Mouse (Mus musculus) liver, embryonic 12.5 days (tissue): ENCODE measurements around the gene Zc3h18. TPM values are rescaled to one million over a fixed set of nuclear protein-coding genes. Genes with fewer than 3 reads are reported as not detected.
A peak's percentile ranks its signal among the peaks of the same experiment; 100 is the strongest.

Source experiments
- ATAC-seq: fragments of 200-750 bp; cut with Nextera tagmentation; 2 replicates; pipeline ENCODE4 v1.8.0; 2017; ENCODE audit warnings: moderate number of reproducible peaks, mild to moderate bottlenecking, moderate library complexity
- H3K27ac ChIP-seq: fragments of 300-500 bp; sonication (generic); 2 replicates; pipeline ENCODE4 v1.5.1; 2016; ENCODE audit warnings: mild to moderate bottlenecking
- H3K27me3 ChIP-seq: fragments of 300-500 bp; sonication (generic); replicated peaks from 2 replicates; pipeline ENCODE4 v1.6.1; 2016; ENCODE audit warnings: mild to moderate bottlenecking, moderate library complexity
- H3K36me3 ChIP-seq: fragments of 300-500 bp; sonication (generic); 2 replicates; pipeline ENCODE4 v1.6.1; 2016; ENCODE audit warnings: mild to moderate bottlenecking, moderate library complexity
- H3K4me1 ChIP-seq: fragments of 300-500 bp; sonication (generic); 2 replicates; pipeline ENCODE4 v1.6.1; 2016
- H3K4me2 ChIP-seq: fragments of 300-500 bp; sonication (generic); 2 replicates; pipeline ENCODE4 v1.6.1; 2016; ENCODE audit warnings: mild to moderate bottlenecking, moderate library complexity
- H3K4me3 ChIP-seq: fragments of 300-500 bp; sonication (generic); 2 replicates; pipeline ENCODE4 v1.5.1; 2016; ENCODE audit warnings: mild to moderate bottlenecking, moderate library complexity
- H3K9ac ChIP-seq: fragments of 300-500 bp; sonication (generic); 2 replicates; pipeline ENCODE4 v1.6.1; 2016; ENCODE audit warnings: mild to moderate bottlenecking, moderate library complexity
- H3K9me3 ChIP-seq: fragments of 300-500 bp; sonication (generic); replicated peaks from 2 replicates; pipeline ENCODE4 v1.6.1; 2016; ENCODE audit warnings: mild to moderate bottlenecking, moderate library complexity
- WGBS: fragments of 180-500 bp; shearing (Covaris S2); methylation state at CpG from one replicate; pipeline ENCODE4 v1.1.7; 2016; ENCODE audit not compliant: insufficient replicate concordance; 5-methylcytosine and 5-hydroxymethylcytosine counted together
- polyA plus RNA-seq: library from polyadenylated mRNA; unstranded; fragments of >200 nt; fragmentation: Nextera tagmentation; extraction: Ambion mirVana; gene quantifications from 2 replicates; pipeline ENCODE4 v1.2.1, GENCODE M21; 2016

Gene Zc3h18
- polyA plus RNA-seq, 1 experiment from 2014 or later = 48.7 TPM

GRCm38 (mm10) chr8:122368494-122368893 lies 7.9 kb upstream of the Zc3h18 start:
- H3K4me3 ChIP-seq = no peak overlapping the region
- ATAC-seq = no peak
- peaks cover 10% of the 10 kb centered on the region for H3K27me3 ChIP-seq
- H3K36me3 ChIP-seq = no peaks in the 10 kb centered on the region
- no peak overlapping the region for H3K4me2 ChIP-seq
- peaks cover 17% of the 10 kb centered on the region for H3K4me1 ChIP-seq
- no peaks in the 10 kb centered on the region; the same call in 1 of the 2 replicates for H3K9me3 ChIP-seq
- no peak overlapping the region for H3K27ac ChIP-seq
- H3K9ac ChIP-seq = no peak overlapping the region
- 65% methylated on average over 10 of the region's 10 CpGs for WGBS

DNA sequence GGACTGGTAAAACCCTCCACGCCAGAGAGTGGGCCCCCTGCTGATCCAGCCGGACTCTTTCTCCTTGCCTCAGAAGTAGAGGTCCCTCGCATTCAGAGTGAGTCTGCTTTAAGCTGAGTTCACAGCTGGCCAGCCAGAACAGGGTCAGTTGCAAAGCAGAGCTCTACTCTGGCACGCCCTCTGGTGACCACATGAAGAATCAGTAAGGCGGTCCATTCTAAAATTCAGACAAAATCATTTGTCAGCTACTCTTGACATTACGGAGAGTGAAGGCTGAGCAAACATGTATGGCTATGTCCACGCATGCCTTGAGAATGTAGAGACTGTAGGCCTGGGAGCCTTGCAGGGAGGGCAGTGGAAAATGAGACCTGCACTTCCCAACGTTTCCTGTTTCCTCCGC lies 6.7 kb upstream of the Zc3h18 start:
- ATAC-seq = peak; percentile 64
- no peak overlapping the region for H3K9ac ChIP-seq
- WGBS = 13% methylated on average over 9 of the region's 9 CpGs
- H3K36me3 ChIP-seq = no peaks in the 10 kb centered on the region
- H3K27ac ChIP-seq = no peak overlapping the region
- H3K9me3 ChIP-seq = no peaks in the 10 kb centered on the region; the same call in 1 of the 2 replicates
- no peaks in the 10 kb centered on the region; the same call in 1 of the 2 replicates for H3K27me3 ChIP-seq
- no peak overlapping the region for H3K4me2 ChIP-seq
- no peak overlapping the region for H3K4me3 ChIP-seq
- H3K4me1 ChIP-seq = peaks cover 24% of the 10 kb centered on the region

GRCm38 (mm10) chr8:122371706-122372105 lies 4.7 kb upstream of the Zc3h18 start:
- Histone ChIP-seq H3K27me3 (no peaks in the 10 kb centered on the region; the same call in 1 of the 2 replicates), H3K4me1 (peaks cover 38% of the 10 kb centered on the region), H3K9ac (no peak overlapping the region), H3K36me3 (no peaks in the 10 kb centered on the region), H3K9me3 (no peaks in the 10 kb centered on the region), H3K4me3 (no peak overlapping the region), H3K4me2 (no peak overlapping the region), H3K27ac (no peak overlapping the region)
- 50% methylated on average over 6 of the region's 6 CpGs for WGBS
- ATAC-seq = no peak

GRCm38 (mm10) chr8:122375320-122375719 lies 1.1 kb upstream of the Zc3h18 start:
- ATAC-seq = no peak
- no peaks in the 10 kb centered on the region for H3K9me3 ChIP-seq
- H3K4me1 ChIP-seq = peaks cover 54% of the 10 kb centered on the region
- no peak overlapping the region for H3K27ac ChIP-seq
- H3K9ac ChIP-seq = peak overlapping the region; percentile 71
- H3K27me3 ChIP-seq = no peaks in the 10 kb centered on the region
- H3K4me3 ChIP-seq = peak overlapping the region; percentile 90
- H3K4me2 ChIP-seq = peak overlapping the region; percentile 81
- peaks cover 28% of the 10 kb centered on the region for H3K36me3 ChIP-seq
- 72% methylated on average over 7 of the region's 7 CpGs for WGBS

GRCm38 (mm10) chr8:122375751-122376364 lies 551 bp upstream of the Zc3h18 start:
- no peaks in the 10 kb centered on the region for H3K9me3 ChIP-seq

DNA sequence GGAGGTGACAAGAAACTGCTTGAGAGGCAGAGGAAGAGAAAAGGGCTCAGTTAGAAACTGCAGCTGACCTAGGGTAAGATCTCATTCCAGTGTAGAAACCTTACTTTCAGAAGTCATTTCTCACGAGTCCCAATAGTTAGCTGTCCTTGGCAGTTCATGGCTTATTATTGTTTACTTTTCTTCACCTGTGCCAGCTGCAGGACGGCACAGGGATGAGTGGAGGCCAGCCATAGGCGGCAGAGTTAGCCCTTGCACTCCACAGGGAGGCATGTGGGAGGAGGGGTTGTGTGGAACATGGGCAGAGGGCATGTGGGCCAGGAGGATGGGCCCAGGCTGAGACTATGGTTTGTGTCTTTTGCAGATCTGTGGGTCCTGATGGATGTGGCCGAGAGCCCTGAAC lies 6.6 kb downstream of the Zc3h18 start:
- Histone ChIP-seq H3K4me2 (no peak overlapping the region), H3K4me3 (no peak overlapping the region), H3K9me3 (no peaks in the 10 kb centered on the region), H3K27me3 (no peaks in the 10 kb centered on the region), H3K27ac (no peak overlapping the region), H3K9ac (no peak overlapping the region), H3K4me1 (peaks cover 33% of the 10 kb centered on the region), H3K36me3 (peaks cover 96% of the 10 kb centered on the region)
- 77% methylated on average over 4 of the region's 4 CpGs for WGBS
- ATAC-seq = no peak

More at GRCm38 (mm10) chr8:122375751-122376364, 551 bp upstream of the Zc3h18 start:
- Histone ChIP-seq H3K4me1 (peaks cover 58% of the 10 kb centered on the region), H3K27me3 (no peaks in the 10 kb centered on the region), H3K9ac (peak overlapping the region; percentile 71), H3K4me2 (peak overlapping the region; percentile 81), H3K4me3 (peak overlapping the region; percentile 90), H3K36me3 (peaks cover 33% of the 10 kb centered on the region), H3K27ac (peak overlapping the region; percentile 72)
- 18% methylated on average over 13 of the region's 13 CpGs for WGBS
- no peak for ATAC-seq

DNA sequence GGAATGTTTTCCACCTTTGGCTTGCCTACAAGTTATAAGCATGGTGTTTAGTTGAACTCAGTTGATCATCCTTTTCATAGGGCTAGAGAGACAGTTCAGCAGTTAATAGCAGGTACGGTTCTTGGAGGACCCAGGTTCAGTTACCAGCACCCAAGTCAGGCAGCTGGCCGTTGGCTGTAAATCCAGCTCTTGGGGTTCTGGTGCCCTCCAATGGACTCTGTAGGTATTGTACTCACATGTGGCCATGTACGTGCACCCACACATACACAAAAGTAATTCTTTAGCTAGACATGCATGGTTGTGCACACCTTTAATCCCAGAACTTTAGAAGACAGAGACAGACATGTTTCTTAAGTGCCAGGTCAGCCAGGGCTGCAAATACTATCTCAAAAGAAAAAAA lies 12.9 kb downstream of the Zc3h18 start:
- H3K9ac ChIP-seq = no peak overlapping the region
- peaks cover 98% of the 10 kb centered on the region for H3K36me3 ChIP-seq
- WGBS = 82% methylated on average over 3 of the region's 3 CpGs
- no peak overlapping the region for H3K4me3 ChIP-seq
- peaks cover 4% of the 10 kb centered on the region; the same call in 1 of the 2 replicates for H3K4me1 ChIP-seq
- no peak overlapping the region for H3K27ac ChIP-seq
- H3K9me3 ChIP-seq = peaks cover 3% of the 10 kb centered on the region; the same call in 1 of the 2 replicates
- no peaks in the 10 kb centered on the region for H3K27me3 ChIP-seq
- no peak overlapping the region for H3K4me2 ChIP-seq
- no peak for ATAC-seq

DNA sequence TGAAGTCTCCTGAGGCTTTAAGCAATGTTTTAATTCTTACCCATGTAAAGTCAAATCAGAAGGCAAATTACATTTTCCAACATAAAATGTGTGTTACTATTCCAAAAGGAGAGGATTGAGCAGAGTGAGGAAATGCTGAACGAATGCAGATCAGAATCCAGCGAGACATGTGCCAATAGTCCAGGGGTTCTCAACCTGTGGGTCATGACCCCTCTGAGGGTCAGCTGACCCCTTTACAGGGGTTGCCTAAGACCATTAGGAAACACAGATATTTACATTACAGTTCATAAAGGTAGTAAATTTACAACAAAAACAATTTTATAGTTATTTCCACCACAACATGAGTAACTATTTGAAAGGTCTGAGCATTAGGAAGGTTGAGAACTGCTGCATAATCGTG lies 14.3 kb downstream of the Zc3h18 start:
- H3K27ac ChIP-seq = no peak overlapping the region
- ATAC-seq = no peak
- H3K4me2 ChIP-seq = no peak overlapping the region
- no peak overlapping the region for H3K4me3 ChIP-seq
- H3K9me3 ChIP-seq = peaks cover 3% of the 10 kb centered on the region; the same call in 1 of the 2 replicates
- no peak overlapping the region for H3K9ac ChIP-seq
- 67% methylated on average over 3 of the region's 3 CpGs for WGBS
- peaks cover 97% of the 10 kb centered on the region for H3K36me3 ChIP-seq
- no peaks in the 10 kb centered on the region for H3K27me3 ChIP-seq
- H3K4me1 ChIP-seq = no peaks in the 10 kb centered on the region

DNA sequence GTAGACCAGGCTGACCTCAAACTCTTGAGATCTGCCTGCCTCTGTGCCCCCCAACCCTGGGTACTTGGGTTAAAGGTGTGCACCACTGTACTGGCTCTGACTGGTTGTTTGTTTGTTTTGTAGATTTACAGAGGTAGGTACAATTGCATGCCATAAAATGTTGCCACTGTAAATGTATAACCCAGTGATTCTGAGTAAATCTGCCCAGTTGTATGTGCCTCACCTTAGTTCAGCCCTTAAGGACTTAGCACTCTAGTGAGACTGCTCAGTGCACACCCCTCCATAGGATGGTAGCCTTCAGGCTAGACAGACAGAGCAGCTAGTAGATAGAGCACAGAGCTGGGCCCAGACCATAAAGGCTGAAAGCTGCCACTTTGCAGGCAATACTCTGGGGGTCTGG lies 17.3 kb downstream of the Zc3h18 start:
- no peak for ATAC-seq
- H3K4me3 ChIP-seq = no peak overlapping the region
- H3K27ac ChIP-seq = no peak overlapping the region

GRCm38 (mm10) chr8:122395291-122395690 lies 18.9 kb downstream of the Zc3h18 start:
- H3K4me3 ChIP-seq = no peak overlapping the region
- H3K9me3 ChIP-seq = no peaks in the 10 kb centered on the region
- no peak for ATAC-seq
- H3K4me2 ChIP-seq = no peak overlapping the region
- no peak overlapping the region for H3K9ac ChIP-seq
- no peaks in the 10 kb centered on the region for H3K27me3 ChIP-seq
- H3K27ac ChIP-seq = no peak overlapping the region
- H3K4me1 ChIP-seq = no peaks in the 10 kb centered on the region
- H3K36me3 ChIP-seq = peaks cover 92% of the 10 kb centered on the region
- 90% methylated on average over 6 of the region's 6 CpGs for WGBS

More for the DNA sequence above, 17.3 kb downstream of the Zc3h18 start:
- Histone ChIP-seq H3K4me1 (no peaks in the 10 kb centered on the region), H3K9ac (no peak overlapping the region), H3K9me3 (peaks cover 3% of the 10 kb centered on the region; the same call in 1 of the 2 replicates), H3K4me2 (no peak overlapping the region), H3K27me3 (no peaks in the 10 kb centered on the region), H3K36me3 (peaks cover 92% of the 10 kb centered on the region)

DNA sequence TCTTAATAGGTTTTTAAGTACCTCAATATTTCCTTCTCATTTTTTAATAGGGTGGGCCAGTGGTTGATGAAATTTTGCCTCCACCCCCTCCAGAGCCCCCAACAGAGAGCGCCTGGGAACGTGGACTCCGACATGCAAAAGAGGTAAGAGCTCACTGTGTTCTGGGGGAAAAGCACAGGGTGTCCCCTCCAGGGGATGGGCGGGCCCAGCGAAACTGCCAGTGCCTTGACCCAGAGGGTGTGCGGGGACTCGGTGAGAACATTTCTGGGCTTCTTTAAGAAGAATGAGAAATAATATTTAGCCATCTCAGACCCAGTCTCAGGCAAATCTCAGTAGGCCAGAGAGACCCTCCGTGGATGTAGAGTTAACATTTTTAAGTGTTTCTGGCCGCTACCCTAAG lies 21.8 kb downstream of the Zc3h18 start:
- Histone ChIP-seq H3K4me3 (no peak overlapping the region), H3K36me3 (peaks cover 95% of the 10 kb centered on the region), H3K27ac (no peak overlapping the region), H3K4me1 (no peaks in the 10 kb centered on the region; the same call in 1 of the 2 replicates), H3K27me3 (no peaks in the 10 kb centered on the region), H3K9ac (no peak overlapping the region), H3K4me2 (no peak overlapping the region), H3K9me3 (no peaks in the 10 kb centered on the region)
- WGBS = 91% methylated on average over 9 of the region's 9 CpGs
- ATAC-seq = no peak

- peaks cover 100% of the 10 kb centered on the region for H3K36me3 ChIP-seq
- H3K9ac ChIP-seq = 0 out of 2 replicates have a peak overlapping the region, but pooled peaks have one; percentile 1
- WGBS = 33% methylated on average over 9 of the region's 9 CpGs
- 0 out of 2 replicates have a peak overlapping the region, but pooled peaks have one; percentile 4 for H3K4me2 ChIP-seq
- H3K9me3 ChIP-seq = no peaks in the 10 kb centered on the region
- H3K4me1 ChIP-seq = peaks cover 24% of the 10 kb centered on the region
- no peaks in the 10 kb centered on the region for H3K27me3 ChIP-seq
- H3K4me3 ChIP-seq = no peak overlapping the region
- ATAC-seq = peak; percentile 67
- peak overlapping the region; percentile 45; the same call in 1 of the 2 replicates for H3K27ac ChIP-seq
Measured at GRCm38 (mm10) chr8:122405146-122405805, 28.9 kb downstream of the Zc3h18 start.
